Mouse (Mus musculus) C2C12 (cell line): ENCODE data around the gene Il6ra.

Experiments
- CTCF ChIP-seq: IDR thresholded peaks from one replicate; pipeline ENCODE4 v1.5.1; 2011; ENCODE audit not compliant: control insufficient read depth, insufficient read depth, insufficient read length
- USF1 ChIP-seq: IDR thresholded peaks from one replicate; pipeline ENCODE4 v1.6.1; 2011; ENCODE audit warnings: low read depth, mild to moderate bottlenecking, control low read depth, moderate library complexity

DNA sequence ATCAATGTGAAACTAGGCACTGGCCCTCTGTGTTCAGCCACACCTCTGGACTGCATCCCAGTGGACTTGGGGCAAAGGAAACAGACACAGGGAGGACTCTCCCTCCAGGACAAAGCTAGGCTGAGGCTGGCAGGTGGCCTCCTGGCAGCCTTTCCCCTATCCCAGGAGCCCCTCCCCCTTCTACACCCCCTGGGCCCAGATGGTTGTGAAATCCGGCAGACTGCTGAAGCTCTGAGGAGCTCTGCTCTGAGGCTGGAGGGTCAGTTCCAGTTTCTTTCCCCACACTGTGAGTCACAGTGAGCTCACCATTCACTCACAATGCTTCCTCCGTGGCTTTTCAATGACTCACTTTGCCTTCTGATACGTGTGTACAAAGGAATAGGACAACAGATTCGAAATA lies 51.9 kb downstream of the Il6ra start:
- TF ChIP-seq CTCF (no peak), USF1 (no peak)
